ENCODE assay signal across 8 mouse cellular contexts in genomic region chr2:44557669-44558281, GRCm38 (mm10).
DNase-seq lines count a peak whose midpoint lies in the region; ATAC-seq and TF ChIP-seq lines count a peak whose summit lies in the region.

No protein-coding gene starts in this region.

- DNase-seq in gastrocnemius, adult 2 months: no peak
- DNase-seq in gastrocnemius, adult 8-10 months (ENCODE audit: low spot score in 2 of 2): no peak
- no peak for DNase-seq in testis, postnatal 10 days (ENCODE audit: low spot score)
- peak; percentile 24 for DNase-seq in limb, embryonic 14.5 days (ENCODE audit: low spot score)
- no peak for DNase-seq in cerebellum, postnatal 10 days
- DNase-seq in frontal cortex, postnatal 14 days (ENCODE audit: low spot score in 2 of 2): no peak
- DNase-seq in urinary bladder, adult 2 months (ENCODE audit: low spot score): no peak

- peak overlapping the region; percentile 96 for H3K4me2 ChIP-seq in limb, embryonic 14.5 days (replicated peaks; ENCODE audit: low read depth, low read length, severe bottlenecking)

- H3K9ac ChIP-seq in limb, embryonic 14.5 days (ENCODE audit: low read depth, low read length, severe bottlenecking): no peak overlapping the region

- H3K4me3 ChIP-seq in gastrocnemius, adult 2 months: peak overlapping the region; percentile 71
- H3K4me3 ChIP-seq in testis, adult 2 months (ENCODE audit: control insufficient read depth, low read depth, low read length): peak overlapping the region; percentile 8; the same call in 1 of the 2 replicates
- H3K4me3 ChIP-seq in limb, embryonic 14.5 days (replicated peaks; ENCODE audit: low read length): no peak overlapping the region; the same call in 1 of the 2 replicates

- no peak for TF ChIP-seq CTCF in gastrocnemius, adult 2 months (IDR thresholded peaks at IDR 0.05)
- TF ChIP-seq CTCF in testis, adult 2 months (IDR thresholded peaks at IDR 0.05; ENCODE audit: control insufficient read depth, insufficient read depth, insufficient replicate concordance, low read depth, low read length): no peak

- no peak for TF ChIP-seq POLR2A in testis, adult 2 months (IDR thresholded peaks at IDR 0.05; ENCODE audit: control insufficient read depth, low read depth, low read length)
- no peak for TF ChIP-seq POLR2A in limb, embryonic 14.5 days (IDR thresholded peaks at IDR 0.05; ENCODE audit: borderline replicate concordance, extremely low read depth, insufficient read depth, insufficient read length)

- no peaks in the 10 kb centered on the region for H3K36me3 ChIP-seq in testis, adult 2 months (ENCODE audit: control insufficient read depth, insufficient read depth, low read length)
- no peaks in the 10 kb centered on the region for H3K36me3 ChIP-seq in limb, embryonic 14.5 days (ENCODE audit: control insufficient read depth, insufficient read depth, low read length)

- H3K9me3 ChIP-seq in limb, embryonic 14.5 days (ENCODE audit: control insufficient read depth, low read length): no peaks in the 10 kb centered on the region

- no peaks in the 10 kb centered on the region; the same call in 1 of the 2 replicates for H3K27me3 ChIP-seq in testis, adult 2 months (ENCODE audit: control insufficient read depth, insufficient read depth, low read length)
- H3K27me3 ChIP-seq in limb, embryonic 14.5 days (ENCODE audit: control insufficient read depth, insufficient read depth, low read length): no peaks in the 10 kb centered on the region

- WGBS in limb, embryonic 14.5 days: 36% methylated on average over 12 of the region's 12 CpGs

- no peak for ATAC-seq in limb, embryonic 14.5 days (ENCODE audit: low FRiP score, low read depth)

- H3K4me1 ChIP-seq in testis, adult 2 months (ENCODE audit: control insufficient read depth, insufficient read depth, low read length): peaks cover 9% of the 10 kb centered on the region
- 0 out of 2 replicates have a peak, but pooled peaks cover 10% of the 10 kb centered on the region for H3K4me1 ChIP-seq in limb, embryonic 14.5 days (ENCODE audit: control insufficient read depth, insufficient read depth, low read length)

- H3K27ac ChIP-seq in gastrocnemius, adult 2 months: peak overlapping the region; percentile 68
- peak overlapping the region; percentile 18 for H3K27ac ChIP-seq in testis, adult 2 months (ENCODE audit: control insufficient read depth, insufficient read depth, low read depth, low read length)
- H3K27ac ChIP-seq in limb, embryonic 14.5 days (replicated peaks; ENCODE audit: low read depth, low read length): no peak overlapping the region

- intact Hi-C loops in gastrocnemius, adult 2 months (cut with DNase I): loop anchor here (10.0 kb wide), 1 partner anchor 557 kb away; the partner anchor contains the start of gene Zeb2
